Mouse (Mus musculus) midbrain, postnatal 0 days (tissue): ENCODE measurements at regions not wholly inside any gene's neighbourhood (a gene's known extent, or its start where the extent isn't known, plus 50 kb on each side); places are given as distances from the start of the nearest gene placed in this dataset.

ENCODE experiments used
- ATAC-seq: fragments of 200-750 bp; cut with Nextera tagmentation; 2 replicates; pipeline ENCODE4 v1.8.0; 2017; ENCODE audit warnings: moderate number of reproducible peaks, mild to moderate bottlenecking, moderate TSS enrichment, moderate library complexity; ENCODE audit not compliant: low FRiP score
- DNase-seq: peaks from one replicate; pipeline ENCODE4 v3.0.0-alpha.2; 2015; ENCODE audit warnings: low spot score
- H3K27ac ChIP-seq: fragments of 300-500 bp; sonication (generic); 2 replicates; pipeline ENCODE4 v1.5.1; 2014; ENCODE audit warnings: low read depth, mild to moderate bottlenecking, low read length, mixed read lengths
- H3K27me3 ChIP-seq: fragments of 300-500 bp; sonication (generic); 2 replicates; pipeline ENCODE4 v1.6.1; 2014; ENCODE audit warnings: low read length, control low read depth, mixed read lengths; ENCODE audit not compliant: insufficient read depth
- H3K36me3 ChIP-seq: fragments of 300-500 bp; sonication (generic); 2 replicates; pipeline ENCODE4 v1.6.1; 2014; ENCODE audit warnings: low read length, control low read depth, mixed read lengths; ENCODE audit not compliant: insufficient read depth
- H3K4me1 ChIP-seq: fragments of 300-500 bp; sonication (generic); 2 replicates; pipeline ENCODE4 v1.6.1; 2014; ENCODE audit warnings: mild to moderate bottlenecking, control low read depth, antibody characterized with exemption, low read length, mixed read lengths; ENCODE audit not compliant: insufficient read depth
- H3K4me2 ChIP-seq: fragments of 300-500 bp; sonication (generic); 2 replicates; pipeline ENCODE4 v1.6.1; 2014; ENCODE audit warnings: low read depth, mild to moderate bottlenecking, low read length, mixed read lengths; ENCODE audit not compliant: poor library complexity, severe bottlenecking
- H3K4me3 ChIP-seq: fragments of 300-500 bp; sonication (generic); 2 replicates; pipeline ENCODE4 v1.5.1; 2014; ENCODE audit warnings: low read depth, mild to moderate bottlenecking, low read length, moderate library complexity
- H3K9ac ChIP-seq: fragments of 300-500 bp; sonication (generic); replicated peaks from 2 replicates; pipeline ENCODE4 v1.6.1; 2014; ENCODE audit warnings: mild to moderate bottlenecking, low read length, moderate library complexity, mixed read lengths; ENCODE audit not compliant: poor library complexity, severe bottlenecking
- H3K9me3 ChIP-seq: fragments of 300-500 bp; sonication (generic); 2 replicates; pipeline ENCODE4 v1.6.1; 2016; ENCODE audit warnings: low read length, control low read depth
- CTCF ChIP-seq: IDR thresholded peaks from 2 replicates; pipeline ENCODE4 v1.5.1; 2016; ENCODE audit warnings: antibody characterized with exemption, mild to moderate bottlenecking
- WGBS: fragments of 180-500 bp; shearing (Covaris S2); extraction: QIAGEN DNeasy Blood & Tissue Kit; methylation state at CpG from one replicate; pipeline ENCODE4 v1.1.7; 2014; 5-methylcytosine and 5-hydroxymethylcytosine counted together

- Histone ChIP-seq H3K4me2 (no peak overlapping the region), H3K4me3 (no peak overlapping the region), H3K27ac (no peak overlapping the region), H3K27me3 (no peaks in the 10 kb centered on the region), H3K9me3 (no peaks in the 10 kb centered on the region), H3K4me1 (no peaks in the 10 kb centered on the region), H3K9ac (no peak overlapping the region), H3K36me3 (no peaks in the 10 kb centered on the region)
- no peak for TF ChIP-seq CTCF
- DNase-seq = no peak
- no peak for ATAC-seq
- 69% methylated on average over 1 of the region's 1 CpGs for WGBS
These were observed 1416.2 kb upstream of the Zeb2 start for GRCm38 (mm10) chr2:46533395-46533794.

- no peaks in the 10 kb centered on the region for H3K4me1 ChIP-seq
These were observed 1413.5 kb upstream of the Zeb2 start for GRCm38 (mm10) chr2:46530686-46531085.

GRCm38 (mm10) chr2:46525223-46525622 lies 1408.0 kb upstream of the Zeb2 start:
- H3K27ac ChIP-seq = no peak overlapping the region
- no peaks in the 10 kb centered on the region for H3K9me3 ChIP-seq
- ATAC-seq (no peak), DNase-seq (no peak)
- WGBS = 63% methylated on average over 4 of the region's 4 CpGs
- H3K4me2 ChIP-seq = no peak overlapping the region
- TF ChIP-seq CTCF = no peak
- no peaks in the 10 kb centered on the region for H3K4me1 ChIP-seq
- no peak overlapping the region for H3K4me3 ChIP-seq
- no peaks in the 10 kb centered on the region for H3K27me3 ChIP-seq
- no peaks in the 10 kb centered on the region for H3K36me3 ChIP-seq
- no peak overlapping the region for H3K9ac ChIP-seq

More at GRCm38 (mm10) chr2:46530686-46531085, 1413.5 kb upstream of the Zeb2 start:
- Histone ChIP-seq H3K27me3 (no peaks in the 10 kb centered on the region), H3K27ac (no peak overlapping the region), H3K36me3 (no peaks in the 10 kb centered on the region), H3K9ac (no peak overlapping the region), H3K4me2 (no peak overlapping the region), H3K9me3 (no peaks in the 10 kb centered on the region), H3K4me3 (no peak overlapping the region)
- WGBS = 87% methylated on average over 1 of the region's 1 CpGs
- no peak for ATAC-seq
- no peak for DNase-seq
- no peak for TF ChIP-seq CTCF

GRCm38 (mm10) chr2:46524625-46525024 lies 1407.4 kb upstream of the Zeb2 start:
- H3K36me3 ChIP-seq = no peaks in the 10 kb centered on the region
- H3K4me3 ChIP-seq = no peak overlapping the region
- no peaks in the 10 kb centered on the region for H3K27me3 ChIP-seq
- no peak overlapping the region for H3K27ac ChIP-seq
- TF ChIP-seq CTCF = no peak
- ATAC-seq (no peak), DNase-seq (no peak)
- WGBS = 40% methylated on average over 6 of the region's 6 CpGs
- no peak overlapping the region for H3K4me2 ChIP-seq
- H3K4me1 ChIP-seq = no peaks in the 10 kb centered on the region
- H3K9ac ChIP-seq = no peak overlapping the region
- H3K9me3 ChIP-seq = no peaks in the 10 kb centered on the region

GRCm38 (mm10) chr2:46521147-46521965 lies 1404.2 kb upstream of the Zeb2 start:
- Histone ChIP-seq H3K36me3 (no peaks in the 10 kb centered on the region), H3K4me2 (no peak overlapping the region), H3K4me1 (no peaks in the 10 kb centered on the region), H3K27ac (no peak overlapping the region), H3K9me3 (no peaks in the 10 kb centered on the region), H3K9ac (no peak overlapping the region), H3K4me3 (no peak overlapping the region), H3K27me3 (no peaks in the 10 kb centered on the region)
- 81% methylated on average over 5 of the region's 5 CpGs for WGBS
- no peak for TF ChIP-seq CTCF
- ATAC-seq (no peak), DNase-seq (no peak)

GRCm38 (mm10) chr2:46512237-46513028 lies 1395.2 kb upstream of the Zeb2 start:
- Histone ChIP-seq H3K27me3 (no peaks in the 10 kb centered on the region), H3K4me3 (no peak overlapping the region), H3K4me2 (no peak overlapping the region), H3K9me3 (no peaks in the 10 kb centered on the region), H3K27ac (no peak overlapping the region), H3K4me1 (no peaks in the 10 kb centered on the region), H3K9ac (no peak overlapping the region), H3K36me3 (no peaks in the 10 kb centered on the region)
- WGBS = 41% methylated on average over 2 of the region's 2 CpGs
- TF ChIP-seq CTCF = no peak
- DNase-seq (no peak), ATAC-seq (0 out of 2 replicates have a peak, but pooled peaks have one; percentile 52)
